Mouse (Mus musculus) gastrocnemius, adult 2 months (tissue): ENCODE results near the gene Gm37240. TPM values are rescaled to one million over a fixed set of nuclear protein-coding genes. Genes with fewer than 3 reads are reported as not detected.

ENCODE experiments used
- DNase-seq: peaks from one replicate; pipeline ENCODE4 v3.0.0; 2022
- H3K27ac ChIP-seq: fragments of 200-600 bp; 2 replicates; pipeline ENCODE4 v1.8.1; 2022; ENCODE audit warnings: mild to moderate bottlenecking
- H3K4me3 ChIP-seq: fragments of 200-600 bp; 2 replicates; pipeline ENCODE4 v1.8.1; 2022; ENCODE audit warnings: mild to moderate bottlenecking, moderate library complexity
- CTCF ChIP-seq: fragments of 200-600 bp; IDR thresholded peaks from 2 replicates; pipeline ENCODE4 v1.8.1; 2022; ENCODE audit warnings: antibody characterized with exemption, mild to moderate bottlenecking, moderate library complexity
- intact Hi-C: fragments of 180-260 bp; cut with DNase I; formaldehyde crosslinking; loops from one replicate; pipeline ENCODE4 v1.15.1; 2025
- total RNA-seq, 2 experiments: library from RNA; stranded (reverse); gene quantifications; 2 replicates each; pipeline ENCODE4 v1.2.3; 2021

Gene Gm37240
- total RNA-seq, 2 experiments from 2014 or later, result 34.5 to 37.4 TPM

- Histone ChIP-seq H3K27ac (no peak overlapping the region), H3K4me3 (peak overlapping the region; percentile 26; the same call in 1 of the 2 replicates)
- TF ChIP-seq CTCF, result no peak
- DNase-seq, result no peak
- intact Hi-C loops, result loop anchor here (10.0 kb wide), 1 partner anchor 119 kb away; the partner anchor contains the start of gene Fbxw7
Observed at GRCm38 (mm10) chr3:84695867-84696361, 1191.4 kb downstream of the Gm37240 start.

- intact Hi-C loops, result loop anchor here (10.0 kb wide), 1 partner anchor 119 kb away; the partner anchor contains the start of gene Fbxw7
- DNase-seq, result no peak
- no peak for TF ChIP-seq CTCF
- no peak overlapping the region for H3K27ac ChIP-seq
- no peak overlapping the region for H3K4me3 ChIP-seq
Observed at GRCm38 (mm10) chr3:84695418-84695817, 1191.9 kb downstream of the Gm37240 start.

- H3K27ac ChIP-seq, result no peak overlapping the region
- no peak for DNase-seq
- H3K4me3 ChIP-seq, result no peak overlapping the region
- intact Hi-C loops, result loop anchor here (1.0 to 10.0 kb wide), 4 partner anchors 77 to 213 kb away; partner anchors contain the start of gene Fbxw7
- TF ChIP-seq CTCF, result no peak
Observed at GRCm38 (mm10) chr3:84693886-84694285, 1193.4 kb downstream of the Gm37240 start.

- intact Hi-C loops, result loop anchor here (1.0 to 10.0 kb wide), 4 partner anchors 75 to 214 kb away; partner anchors contain the start of gene Fbxw7
- DNase-seq, result no peak
- H3K4me3 ChIP-seq, result no peak overlapping the region
- peak; percentile 85 for TF ChIP-seq CTCF
- H3K27ac ChIP-seq, result no peak overlapping the region
Observed at GRCm38 (mm10) chr3:84692647-84693199, 1194.6 kb downstream of the Gm37240 start.

- DNase-seq, result no peak
- H3K27ac ChIP-seq, result no peak overlapping the region
- intact Hi-C loops, result loop anchor here (5.0 to 10.0 kb wide), 2 partner anchors 73 to 125 kb away; partner anchors contain the start of gene Fbxw7
Observed at GRCm38 (mm10) chr3:84690091-84690771, 1197.1 kb downstream of the Gm37240 start.

GRCm38 (mm10) chr3:84689656-84690055, 1197.7 kb downstream of the Gm37240 start:
- no peak overlapping the region for H3K27ac ChIP-seq
- no peak overlapping the region for H3K4me3 ChIP-seq
- intact Hi-C loops, result loop anchor here (5.0 to 10.0 kb wide), 2 partner anchors 72 to 125 kb away; partner anchors contain the start of gene Fbxw7
- no peak for TF ChIP-seq CTCF
- DNase-seq, result no peak

More at GRCm38 (mm10) chr3:84690091-84690771, 1197.1 kb downstream of the Gm37240 start:
- H3K4me3 ChIP-seq, result no peak overlapping the region
- no peak for TF ChIP-seq CTCF

GRCm38 (mm10) chr3:84688176-84688575, 1199.1 kb downstream of the Gm37240 start:
- intact Hi-C loops, result no loop called here
- no peak overlapping the region for H3K4me3 ChIP-seq
- H3K27ac ChIP-seq, result no peak overlapping the region
- peak; percentile 85 for DNase-seq
- TF ChIP-seq CTCF, result peak; percentile 42

GRCm38 (mm10) chr3:84687488-84687846, 1199.9 kb downstream of the Gm37240 start:
- intact Hi-C loops, result no loop called here
- Histone ChIP-seq H3K4me3 (no peak overlapping the region), H3K27ac (no peak overlapping the region)
- TF ChIP-seq CTCF, result no peak
- DNase-seq, result no peak

- no peak overlapping the region for H3K4me3 ChIP-seq
- H3K27ac ChIP-seq, result no peak overlapping the region
- no peak for TF ChIP-seq CTCF
- intact Hi-C loops, result no loop called here
- no peak for DNase-seq
Observed at GRCm38 (mm10) chr3:84686799-84687487, 1200.4 kb downstream of the Gm37240 start.

GRCm38 (mm10) chr3:84686294-84686672, 1201.0 kb downstream of the Gm37240 start:
- TF ChIP-seq CTCF, result no peak
- no peak for DNase-seq
- no peak overlapping the region for H3K4me3 ChIP-seq
- no peak overlapping the region for H3K27ac ChIP-seq
- intact Hi-C loops, result no loop called here

- no peak for DNase-seq
- Histone ChIP-seq H3K27ac (no peak overlapping the region), H3K4me3 (no peak overlapping the region)
- intact Hi-C loops, result no loop called here
- TF ChIP-seq CTCF, result no peak
Observed at GRCm38 (mm10) chr3:84685662-84686293, 1201.5 kb downstream of the Gm37240 start.

GRCm38 (mm10) chr3:84683788-84684187, 1203.5 kb downstream of the Gm37240 start:
- TF ChIP-seq CTCF, result no peak
- H3K4me3 ChIP-seq, result no peak overlapping the region
- DNase-seq, result no peak
- no peak overlapping the region for H3K27ac ChIP-seq
- intact Hi-C loops, result no loop called here
